Mouse (Mus musculus): Measurements from ENCODE around the gene Zfp735. TPM values are rescaled to one million over a fixed set of nuclear protein-coding genes. Genes with fewer than 3 reads are reported as not detected.

Zfp735 gene
- not detected in 2 replicates for polyA plus RNA-seq (2012; rRNA removed)

DNA sequence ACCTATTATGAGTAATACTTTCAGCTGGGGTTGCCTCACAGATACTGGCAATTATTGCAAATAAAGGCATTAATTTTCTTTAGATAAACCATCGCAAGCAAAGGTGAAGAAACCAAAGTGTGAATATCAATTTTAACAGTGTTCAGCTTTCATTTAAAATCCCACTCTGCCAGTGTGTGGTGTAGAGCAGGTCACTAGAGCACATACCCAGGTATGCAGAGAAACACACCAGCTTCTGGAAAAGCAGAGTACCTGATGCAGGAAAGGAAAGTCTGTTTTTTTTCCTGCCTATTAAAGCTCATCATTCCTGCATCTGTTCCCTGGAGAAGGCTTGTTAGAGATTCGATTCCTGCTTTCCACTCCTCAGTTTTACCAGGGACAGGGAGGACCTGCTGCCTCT, at the start of gene Zfp735:
TSS of gene Zfp735 (plus strand) at position 301 of the 400 bp plus-strand sequence.

Other genes starting within 250 kb of the Zfp735 start
- gene Olfr380, start 231.3 kb upstream of the Zfp735 start, polyA plus RNA-seq (2012; rRNA removed): not detected in 2 replicates
- not detected in 2 replicates for gene Olfr381, start 197.2 kb upstream of the Zfp735 start, polyA plus RNA-seq (2012; rRNA removed)
- gene Olfr382, start 171.6 kb upstream of the Zfp735 start, polyA plus RNA-seq (2012; rRNA removed): not detected in 2 replicates
- not detected in 2 replicates for gene Olfr385, start 95.8 kb upstream of the Zfp735 start, polyA plus RNA-seq (2012; rRNA removed)
- not detected in 2 replicates for gene Olfr384, start 90.2 kb upstream of the Zfp735 start, polyA plus RNA-seq (2012; rRNA removed)
- gene Olfr389, start 91.9 kb downstream of the Zfp735 start, polyA plus RNA-seq (2012; rRNA removed): not detected in 2 replicates
- not detected in 2 replicates for gene Olfr390, start 94.2 kb downstream of the Zfp735 start, polyA plus RNA-seq (2012; rRNA removed)
- not detected in 2 replicates for gene Olfr391-ps, start 114.3 kb downstream of the Zfp735 start, polyA plus RNA-seq (2012; rRNA removed)
- not detected in 2 replicates for gene Olfr392, start 128.3 kb downstream of the Zfp735 start, polyA plus RNA-seq (2012; rRNA removed)
- not detected in 2 replicates for gene Olfr393, start 162.7 kb downstream of the Zfp735 start, polyA plus RNA-seq (2012; rRNA removed)
- not detected in 2 replicates for gene Olfr394, start 202.0 kb downstream of the Zfp735 start, polyA plus RNA-seq (2012; rRNA removed)
- gene Olfr395, start 220.5 kb downstream of the Zfp735 start, polyA plus RNA-seq (2012; rRNA removed): not detected in 2 replicates
- not detected in 2 replicates for gene Olfr23, start 247.9 kb downstream of the Zfp735 start, polyA plus RNA-seq (2012; rRNA removed)